Mouse (Mus musculus) embryo, embryonic 11.5 days (tissue): ENCODE measurements at regions not wholly inside any gene's neighbourhood (a gene's known extent, or its start where the extent isn't known, plus 50 kb on each side); places are given as distances from the start of the nearest gene placed in this dataset.

Experiments used
- DNase-seq: peaks from one replicate; pipeline ENCODE4 v3.0.0-alpha.2; 2012; ENCODE audit warnings: low read depth, low spot score

- DNase-seq: no peak
Observed at GRCm38 (mm10) chr10:92091480-92092395, 630.5 kb downstream of the Nedd1 start.

- DNase-seq: no peak
Observed at GRCm38 (mm10) chr10:92082111-92082510, 640.1 kb downstream of the Nedd1 start.

- no peak for DNase-seq
Observed at GRCm38 (mm10) chr10:92081199-92081598, 641.0 kb downstream of the Nedd1 start.

- DNase-seq: no peak
Observed at GRCm38 (mm10) chr10:92079421-92079820, 642.8 kb downstream of the Nedd1 start.

GRCm38 (mm10) chr10:92077291-92077690 lies 644.9 kb downstream of the Nedd1 start:
- DNase-seq: no peak

GRCm38 (mm10) chr10:92076754-92077153 lies 645.5 kb downstream of the Nedd1 start:
- DNase-seq: no peak

- no peak for DNase-seq
Observed at GRCm38 (mm10) chr10:92075469-92075868, 646.8 kb downstream of the Nedd1 start.

GRCm38 (mm10) chr10:92074698-92075394 lies 647.4 kb downstream of the Nedd1 start:
- no peak for DNase-seq

- no peak for DNase-seq
Observed at GRCm38 (mm10) chr10:92073873-92074390, 648.3 kb downstream of the Nedd1 start.

- DNase-seq: no peak
Observed at GRCm38 (mm10) chr10:92044783-92045182, 677.4 kb downstream of the Nedd1 start.

GRCm38 (mm10) chr10:92036176-92036575 lies 686.0 kb downstream of the Nedd1 start:
- no peak for DNase-seq

- DNase-seq: no peak
Observed at GRCm38 (mm10) chr10:92030221-92030620, 692.0 kb downstream of the Nedd1 start.

GRCm38 (mm10) chr10:92024203-92024602 lies 698.0 kb downstream of the Nedd1 start:
- no peak for DNase-seq

- DNase-seq: no peak
Observed at GRCm38 (mm10) chr10:92021036-92021435, 701.2 kb downstream of the Nedd1 start.

GRCm38 (mm10) chr10:92009551-92009950 lies 712.7 kb downstream of the Nedd1 start:
- DNase-seq: no peak

GRCm38 (mm10) chr10:92007891-92008290 lies 714.3 kb downstream of the Nedd1 start:
- no peak for DNase-seq

- no peak for DNase-seq
Observed at GRCm38 (mm10) chr10:92006467-92006866, 715.8 kb downstream of the Nedd1 start.

GRCm38 (mm10) chr10:91991040-91991439 lies 731.2 kb downstream of the Nedd1 start:
- DNase-seq: no peak

- no peak for DNase-seq
Observed at GRCm38 (mm10) chr10:91988364-91988763, 733.9 kb downstream of the Nedd1 start.

GRCm38 (mm10) chr10:91979841-91980240 lies 742.4 kb downstream of the Nedd1 start:
- DNase-seq: no peak

GRCm38 (mm10) chr10:91971951-91972350 lies 750.3 kb downstream of the Nedd1 start:
- DNase-seq: no peak

- no peak for DNase-seq
Observed at GRCm38 (mm10) chr10:91967570-91968310, 754.5 kb downstream of the Nedd1 start.
